Mouse (Mus musculus) midbrain, embryonic 13.5 days (tissue): ENCODE results near the gene Snx30. TPM values are rescaled to one million over a fixed set of nuclear protein-coding genes. Genes with fewer than 3 reads are reported as not detected.
A peak's percentile ranks its signal among the peaks of the same experiment; 100 is the strongest.

Experiments
- ATAC-seq: fragments of 200-750 bp; cut with Nextera tagmentation; 2 replicates; pipeline ENCODE4 v1.8.0; 2017; ENCODE audit warnings: mild to moderate bottlenecking, moderate TSS enrichment, moderate library complexity
- H3K27ac ChIP-seq: fragments of 300-500 bp; sonication (generic); 2 replicates; pipeline ENCODE4 v1.5.1; 2015; ENCODE audit warnings: inconsistent platforms, mild to moderate bottlenecking, moderate library complexity
- H3K27me3 ChIP-seq: fragments of 300-500 bp; sonication (generic); 2 replicates; pipeline ENCODE4 v1.6.1; 2015; ENCODE audit warnings: mild to moderate bottlenecking, inconsistent platforms
- H3K36me3 ChIP-seq: fragments of 300-500 bp; sonication (generic); 2 replicates; pipeline ENCODE4 v1.6.1; 2015; ENCODE audit warnings: mild to moderate bottlenecking, inconsistent platforms
- H3K4me1 ChIP-seq: fragments of 300-500 bp; sonication (generic); replicated peaks from 2 replicates; pipeline ENCODE4 v1.6.1; 2015; ENCODE audit warnings: inconsistent platforms
- H3K4me2 ChIP-seq: fragments of 300-500 bp; sonication (generic); replicated peaks from 2 replicates; pipeline ENCODE4 v1.6.1; 2015; ENCODE audit warnings: moderate library complexity, mild to moderate bottlenecking, inconsistent platforms
- H3K4me3 ChIP-seq: fragments of 300-500 bp; sonication (generic); replicated peaks from 2 replicates; pipeline ENCODE4 v1.5.1; 2015; ENCODE audit warnings: mild to moderate bottlenecking, inconsistent platforms
- H3K9ac ChIP-seq: fragments of 300-500 bp; sonication (generic); replicated peaks from 2 replicates; pipeline ENCODE4 v1.6.1; 2015; ENCODE audit warnings: mild to moderate bottlenecking, inconsistent platforms
- H3K9me3 ChIP-seq: fragments of 300-500 bp; sonication (generic); 2 replicates; pipeline ENCODE4 v1.6.1; 2016; ENCODE audit warnings: mild to moderate bottlenecking, inconsistent platforms
- WGBS: fragments of 180-500 bp; shearing (Covaris S2); methylation state at CpG from one replicate; pipeline ENCODE4 v1.1.7; 2015; 5-methylcytosine and 5-hydroxymethylcytosine counted together
- polyA plus RNA-seq: library from polyadenylated mRNA; unstranded; fragments of >200 nt; fragmentation: Nextera tagmentation; extraction: Ambion mirVana; gene quantifications from 2 replicates; pipeline ENCODE4 v1.2.1, GENCODE M21; 2015

Snx30 gene
- polyA plus RNA-seq, 1 experiment from 2014 or later: 14.3 TPM

- H3K27me3 ChIP-seq: no peaks in the 10 kb centered on the region
- no peak for ATAC-seq
- no peak within 1 kb of the TSS for H3K4me2 ChIP-seq
- no peak within 1 kb of the TSS for H3K9ac ChIP-seq
- no peaks in the 10 kb centered on the region for H3K9me3 ChIP-seq
- no peak within 1 kb of the TSS for H3K4me3 ChIP-seq
- H3K36me3 ChIP-seq: no peaks in the 10 kb centered on the region
- H3K27ac ChIP-seq: no peak within 1 kb of the TSS
- H3K4me1 ChIP-seq: peaks cover 6% of the 10 kb centered on the region
Measured at GRCm38 (mm10) chr4:59801489-59801888, 4.2 kb upstream of the Snx30 start, which contains the start of gene Inip. Inip (minus strand) TSS chr4:59801589.

GRCm38 (mm10) chr4:59802107-59802506 is 3.5 kb upstream of the Snx30 start:
- WGBS: 75% methylated on average over 6 of the region's 6 CpGs
- Histone ChIP-seq H3K4me3 (no peak overlapping the region), H3K27me3 (no peaks in the 10 kb centered on the region), H3K4me1 (peaks cover 12% of the 10 kb centered on the region), H3K36me3 (no peaks in the 10 kb centered on the region), H3K27ac (no peak overlapping the region), H3K4me2 (no peak overlapping the region), H3K9ac (no peak overlapping the region), H3K9me3 (no peaks in the 10 kb centered on the region)
- ATAC-seq: no peak

GRCm38 (mm10) chr4:59802792-59803191 is 2.8 kb upstream of the Snx30 start:
- peaks cover 19% of the 10 kb centered on the region for H3K4me1 ChIP-seq
- no peak overlapping the region for H3K4me3 ChIP-seq
- no peaks in the 10 kb centered on the region for H3K9me3 ChIP-seq
- H3K36me3 ChIP-seq: no peaks in the 10 kb centered on the region
- no peak for ATAC-seq
- H3K27ac ChIP-seq: no peak overlapping the region
- H3K9ac ChIP-seq: no peak overlapping the region
- no peak overlapping the region for H3K4me2 ChIP-seq
- 77% methylated on average over 4 of the region's 4 CpGs for WGBS
- no peaks in the 10 kb centered on the region for H3K27me3 ChIP-seq

- 86% methylated on average over 5 of the region's 5 CpGs for WGBS
- no peak for ATAC-seq
- H3K9me3 ChIP-seq: no peaks in the 10 kb centered on the region
Measured at GRCm38 (mm10) chr4:59803358-59803757, 2.3 kb upstream of the Snx30 start.

GRCm38 (mm10) chr4:59804754-59805153 is 886 bp upstream of the Snx30 start:
- peak overlapping the region; percentile 97 for H3K4me2 ChIP-seq
- H3K36me3 ChIP-seq: no peaks in the 10 kb centered on the region
- no peaks in the 10 kb centered on the region for H3K9me3 ChIP-seq
- WGBS: 73% methylated on average over 1 of the region's 1 CpGs
- H3K4me3 ChIP-seq: peak overlapping the region; percentile 92
- peaks cover 27% of the 10 kb centered on the region for H3K4me1 ChIP-seq
- no peak overlapping the region for H3K9ac ChIP-seq
- ATAC-seq: no peak
- no peak overlapping the region for H3K27ac ChIP-seq
- H3K27me3 ChIP-seq: no peaks in the 10 kb centered on the region

More at GRCm38 (mm10) chr4:59803358-59803757, 2.3 kb upstream of the Snx30 start:
- Histone ChIP-seq H3K27ac (no peak overlapping the region), H3K27me3 (no peaks in the 10 kb centered on the region), H3K4me2 (no peak overlapping the region), H3K36me3 (no peaks in the 10 kb centered on the region), H3K4me1 (peaks cover 25% of the 10 kb centered on the region), H3K9ac (no peak overlapping the region), H3K4me3 (no peak overlapping the region)

GRCm38 (mm10) chr4:59805968-59806878 is 583 bp downstream of the Snx30 start:
- Histone ChIP-seq H3K27me3 (no peaks in the 10 kb centered on the region), H3K36me3 (no peaks in the 10 kb centered on the region), H3K4me1 (peaks cover 27% of the 10 kb centered on the region), H3K9me3 (no peaks in the 10 kb centered on the region), H3K4me3 (peak overlapping the region; percentile 92), H3K4me2 (peak overlapping the region; percentile 97), H3K9ac (peak overlapping the region; percentile 89), H3K27ac (peak overlapping the region; percentile 79)
- ATAC-seq: peak; percentile 82
- WGBS: under 1% methylated on average over 52 of the region's 58 CpGs

GRCm38 (mm10) chr4:59806879-59807195 is 1.2 kb downstream of the Snx30 start:
- ATAC-seq: no peak
- Histone ChIP-seq H3K27me3 (no peaks in the 10 kb centered on the region), H3K4me1 (peaks cover 27% of the 10 kb centered on the region), H3K9me3 (no peaks in the 10 kb centered on the region), H3K4me3 (peak overlapping the region; percentile 92), H3K27ac (peak overlapping the region; percentile 79; the same call in 1 of the 2 replicates), H3K4me2 (peak overlapping the region; percentile 97), H3K36me3 (no peaks in the 10 kb centered on the region), H3K9ac (peak overlapping the region; percentile 89)
- 3% methylated on average over 9 of the region's 9 CpGs for WGBS

GRCm38 (mm10) chr4:59807521-59807920 is 1.9 kb downstream of the Snx30 start:
- H3K9ac ChIP-seq: peak overlapping the region; percentile 89; the same call in 1 of the 2 replicates
- ATAC-seq: no peak
- H3K27ac ChIP-seq: no peak overlapping the region
- H3K4me3 ChIP-seq: peak overlapping the region; percentile 92
- no peaks in the 10 kb centered on the region for H3K27me3 ChIP-seq
- H3K4me1 ChIP-seq: peaks cover 27% of the 10 kb centered on the region
- H3K36me3 ChIP-seq: no peaks in the 10 kb centered on the region
- H3K4me2 ChIP-seq: peak overlapping the region; percentile 97
- WGBS: 59% methylated on average over 2 of the region's 2 CpGs
- no peaks in the 10 kb centered on the region for H3K9me3 ChIP-seq

- Histone ChIP-seq H3K4me1 (peaks cover 27% of the 10 kb centered on the region), H3K4me3 (no peak overlapping the region), H3K9ac (no peak overlapping the region), H3K36me3 (no peaks in the 10 kb centered on the region), H3K4me2 (no peak overlapping the region), H3K27ac (no peak overlapping the region), H3K27me3 (no peaks in the 10 kb centered on the region), H3K9me3 (no peaks in the 10 kb centered on the region)
- 74% methylated on average over 5 of the region's 5 CpGs for WGBS
- no peak for ATAC-seq
Measured at GRCm38 (mm10) chr4:59808396-59808795, 2.8 kb downstream of the Snx30 start.

- H3K4me3 ChIP-seq: no peak overlapping the region
- H3K4me1 ChIP-seq: peaks cover 18% of the 10 kb centered on the region
- no peak for ATAC-seq
- no peak overlapping the region for H3K4me2 ChIP-seq
- no peaks in the 10 kb centered on the region for H3K27me3 ChIP-seq
- no peak overlapping the region for H3K9ac ChIP-seq
- no peaks in the 10 kb centered on the region for H3K36me3 ChIP-seq
- H3K9me3 ChIP-seq: no peaks in the 10 kb centered on the region
- no peak overlapping the region for H3K27ac ChIP-seq
- WGBS: 83% methylated on average over 7 of the region's 7 CpGs
Measured at GRCm38 (mm10) chr4:59814094-59814493, 8.5 kb downstream of the Snx30 start.

GRCm38 (mm10) chr4:59815121-59815810 is 9.6 kb downstream of the Snx30 start:
- H3K27ac ChIP-seq: no peak overlapping the region
- H3K9ac ChIP-seq: no peak overlapping the region
- ATAC-seq: no peak
- no peaks in the 10 kb centered on the region for H3K9me3 ChIP-seq
- H3K4me2 ChIP-seq: no peak overlapping the region
- H3K27me3 ChIP-seq: no peaks in the 10 kb centered on the region
- H3K4me1 ChIP-seq: peaks cover 27% of the 10 kb centered on the region
- no peak overlapping the region for H3K4me3 ChIP-seq
- H3K36me3 ChIP-seq: no peaks in the 10 kb centered on the region
- WGBS: 84% methylated on average over 4 of the region's 4 CpGs

- no peaks in the 10 kb centered on the region for H3K27me3 ChIP-seq
- H3K27ac ChIP-seq: no peak overlapping the region
- no peaks in the 10 kb centered on the region for H3K9me3 ChIP-seq
- H3K36me3 ChIP-seq: no peaks in the 10 kb centered on the region
- H3K9ac ChIP-seq: no peak overlapping the region
- no peak overlapping the region for H3K4me3 ChIP-seq
- 29% methylated on average over 5 of the region's 5 CpGs for WGBS
- peaks cover 27% of the 10 kb centered on the region for H3K4me1 ChIP-seq
- no peak overlapping the region for H3K4me2 ChIP-seq
- ATAC-seq: no peak
Measured at GRCm38 (mm10) chr4:59816016-59816415, 10.4 kb downstream of the Snx30 start.
